Mouse (Mus musculus): ENCODE measurements around the gene Mroh2a.

DNA sequence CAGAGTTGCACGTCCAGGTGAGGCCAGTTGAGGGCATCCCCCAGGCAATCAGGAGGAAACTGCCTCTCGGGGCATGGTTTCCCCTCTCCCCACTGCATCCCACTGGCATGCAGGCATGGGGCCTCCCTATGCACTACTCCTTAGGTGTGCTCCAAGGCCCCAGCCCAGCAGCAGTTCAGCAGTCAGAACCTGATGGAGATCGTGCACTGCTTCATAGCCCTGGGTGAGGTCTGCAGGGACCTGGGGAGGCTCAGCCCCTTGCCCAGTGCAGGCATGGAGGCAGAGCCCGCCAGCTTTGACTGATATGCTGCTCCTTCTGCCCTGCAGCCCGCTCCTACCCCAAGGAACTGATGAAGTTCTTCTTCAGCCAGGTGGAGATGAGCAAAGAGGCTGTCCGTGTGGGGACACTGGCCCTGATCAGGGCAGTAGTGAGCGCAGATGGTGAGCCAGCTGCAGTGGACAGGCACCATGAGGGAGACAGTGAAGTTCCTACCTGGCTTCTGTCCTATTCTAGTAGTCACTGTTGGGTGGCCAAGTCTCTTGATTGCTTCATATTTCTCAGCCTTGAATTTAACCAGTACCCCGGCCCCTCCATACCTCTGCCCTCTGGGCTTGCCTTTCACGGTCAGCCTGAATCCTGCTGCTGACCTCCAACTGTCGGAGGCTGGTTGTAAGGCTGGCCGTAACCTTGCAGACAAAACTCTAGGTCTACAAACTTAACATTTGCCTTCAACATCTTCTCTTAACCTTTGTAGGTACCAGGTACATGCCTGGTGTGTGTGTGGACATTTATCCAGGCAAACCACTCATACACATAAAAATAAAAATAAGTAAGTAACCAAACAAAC lies 8.5 kb downstream of the Mroh2a start:
- TF ChIP-seq POLR2A (IDR thresholded peaks at IDR 0.05; ENCODE audit: insufficient read depth, low read depth, low read length) (no peak), CTCF (IDR thresholded peaks at IDR 0.05) (no peak), EP300 (IDR thresholded peaks at IDR 0.05; ENCODE audit: insufficient read depth, low read depth, low read length) (no peak)

All from heart, adult 2 months (tissue).